Mouse (Mus musculus): ENCODE results near the gene Rbm3.

GRCm38 (mm10) chrX:8123821-8124470 is 21.7 kb downstream of the Rbm3 start:
- TF ChIP-seq EP300 (IDR thresholded peaks at IDR 0.05; ENCODE audit: low read depth), result no peak
- TF ChIP-seq CTCF (IDR thresholded peaks at IDR 0.05; ENCODE audit: low read depth), result no peak
